19 mouse cellular contexts compared by ENCODE assay signal in the genomic region with DNA sequence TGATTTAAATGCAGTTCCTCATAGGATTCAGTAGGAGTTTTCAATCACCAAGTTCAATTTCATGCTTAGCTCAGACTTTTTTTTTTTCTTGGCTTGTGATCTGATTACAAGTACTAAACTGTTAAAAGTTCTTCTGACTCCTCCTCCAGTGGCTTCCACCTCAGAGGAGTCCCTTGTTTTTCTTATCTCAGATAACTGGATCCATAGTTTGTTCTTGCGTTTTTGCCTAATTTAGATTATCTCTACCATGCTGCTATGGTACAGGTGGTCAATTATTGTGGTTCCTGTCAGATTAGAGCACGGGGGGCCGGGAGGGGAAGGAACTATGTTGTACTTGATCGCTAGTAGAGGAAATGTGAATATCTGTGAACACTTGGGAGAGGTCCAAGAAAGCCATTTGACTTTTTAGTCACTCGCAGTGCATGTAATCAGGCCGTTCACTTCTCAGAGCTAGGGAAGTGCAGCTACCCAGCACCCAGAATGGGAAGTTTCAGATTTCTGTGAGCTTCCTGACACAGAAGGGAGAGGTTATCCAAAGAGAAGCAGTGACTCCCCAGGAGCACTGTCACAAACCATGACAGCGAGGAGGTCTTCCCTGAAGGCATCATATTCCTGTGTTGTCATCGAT.
A peak's percentile ranks its signal among the peaks of the same experiment; 100 is the strongest.
DNase-seq lines count a peak whose midpoint lies in the region; ATAC-seq and TF ChIP-seq lines count a peak whose summit lies in the region.
"Had no signal": no experiment of that assay in that cellular context is flagged by ENCODE, and none has a peak within 500 bp of the region (broad histone marks: within the 10 kb centered on the region; RNA-seq: fewer than 3 reads in every experiment).

No protein-coding gene starts in this region.

- TF ChIP-seq POLR2A in bone marrow macrophage, adult 2 months (IDR thresholded peaks at IDR 0.05; ENCODE audit: borderline replicate concordance, low read depth, low read length): no peak

- peak; percentile 23 for DNase-seq in heart, adult 8-10 months (ENCODE audit: low spot score)
- DNase-seq in kidney, postnatal 0 days (ENCODE audit: low spot score): peak; percentile 28
- no peak for DNase-seq in kidney, postnatal 4 days
- no peak for DNase-seq in left cerebral cortex, postnatal 14 days (ENCODE audit: low spot score in 2 of 2)
- DNase-seq: cerebellum, adult 8-10 months; kidney, postnatal 10 days; layer of hippocampus, postnatal 36 days; retina, postnatal 1 day; thymus, adult 2 months had no signal

- H3K4me1 ChIP-seq in heart, embryonic 11.5 days (ENCODE audit: control insufficient read depth, insufficient read depth, low read length): peaks cover 4% of the 10 kb centered on the region; the same call in 1 of the 2 replicates
- H3K4me1 ChIP-seq in kidney, postnatal 0 days (replicated peaks; ENCODE audit: insufficient read depth, low read length): peaks cover 6% of the 10 kb centered on the region; the same call in 1 of the 2 replicates
- H3K4me1 ChIP-seq in bone marrow macrophage, adult 2 months (ENCODE audit: control insufficient read depth, insufficient read depth, low read length): peaks cover 28% of the 10 kb centered on the region
- H3K4me1 ChIP-seq: liver, embryonic 12.5 days; midbrain, embryonic 12.5 days had no signal

- H3K36me3 ChIP-seq in heart, embryonic 11.5 days (ENCODE audit: control insufficient read depth, insufficient read depth, low read length): no peaks in the 10 kb centered on the region
- no peaks in the 10 kb centered on the region for H3K36me3 ChIP-seq in kidney, postnatal 0 days (ENCODE audit: insufficient read depth, low read length)
- H3K36me3 ChIP-seq in macrophage (ENCODE audit: inconsistent target): no peaks in the 10 kb centered on the region
- H3K36me3 ChIP-seq: embryonic facial prominence, embryonic 13.5 days; liver, embryonic 12.5 days; lung, embryonic 15.5 days; midbrain, embryonic 12.5 days; stomach, embryonic 15.5 days had no signal

- no peak overlapping the region for H3K27ac ChIP-seq in heart, embryonic 11.5 days (ENCODE audit: low read depth, low read length)
- no peak overlapping the region for H3K27ac ChIP-seq in kidney, postnatal 0 days
- H3K27ac ChIP-seq in bone marrow macrophage, adult 2 months (ENCODE audit: insufficient read depth, low read depth, low read length): peak overlapping the region; percentile 71
- 0 out of 2 replicates have a peak overlapping the region, but pooled peaks have one; percentile 4 for H3K27ac ChIP-seq in macrophage
- H3K27ac ChIP-seq: embryonic facial prominence, embryonic 13.5 days; layer of hippocampus, adult 2 months; liver, embryonic 12.5 days; lung, embryonic 15.5 days; midbrain, embryonic 12.5 days; stomach, embryonic 15.5 days had no signal

- TF ChIP-seq CTCF in kidney, postnatal 0 days (IDR thresholded peaks at IDR 0.05; ENCODE audit: low read depth): no peak
- no peak for TF ChIP-seq CTCF in bone marrow macrophage, adult 2 months (IDR thresholded peaks at IDR 0.05; ENCODE audit: low read depth, low read length)

- H3K4me3 ChIP-seq in heart, embryonic 11.5 days (ENCODE audit: low read depth, low read length): no peak overlapping the region
- no peak overlapping the region for H3K4me3 ChIP-seq in kidney, postnatal 0 days (replicated peaks; ENCODE audit: low read depth, low read length)
- H3K4me3 ChIP-seq in bone marrow macrophage, adult 2 months (ENCODE audit: insufficient read depth, low read length): 0 out of 2 replicates have a peak overlapping the region, but pooled peaks have one; percentile 9
- H3K4me3 ChIP-seq in macrophage (ENCODE audit: inconsistent target): no peak overlapping the region
- H3K4me3 ChIP-seq: embryonic facial prominence, embryonic 13.5 days; layer of hippocampus, adult 2 months; liver, embryonic 12.5 days; lung, embryonic 15.5 days; midbrain, embryonic 12.5 days; stomach, embryonic 15.5 days had no signal

- no peak overlapping the region for H3K4me2 ChIP-seq in heart, embryonic 11.5 days
- no peak overlapping the region for H3K4me2 ChIP-seq in kidney, postnatal 0 days (ENCODE audit: low read length)
- H3K4me2 ChIP-seq: embryonic facial prominence, embryonic 13.5 days; liver, embryonic 12.5 days; lung, embryonic 15.5 days; midbrain, embryonic 12.5 days; stomach, embryonic 15.5 days had no signal

- H3K9ac ChIP-seq in heart, embryonic 11.5 days (ENCODE audit: low read depth, low read length): no peak overlapping the region
- no peak overlapping the region for H3K9ac ChIP-seq in kidney, postnatal 0 days (ENCODE audit: low read depth, low read length)
- H3K9ac ChIP-seq: embryonic facial prominence, embryonic 13.5 days; liver, embryonic 12.5 days; lung, embryonic 15.5 days; midbrain, embryonic 12.5 days; stomach, embryonic 15.5 days had no signal

- no peak for ATAC-seq in heart, embryonic 11.5 days (replicated peaks; ENCODE audit: insufficient number of reproducible peaks, low FRiP score, low TSS enrichment)
- no peak for ATAC-seq in kidney, postnatal 0 days (replicated peaks; ENCODE audit: low FRiP score, low read depth)
- ATAC-seq: liver, embryonic 12.5 days had no signal

- WGBS in heart, embryonic 11.5 days (ENCODE audit: insufficient replicate concordance): 50% methylated on average over 8 of the region's 8 CpGs
- WGBS in kidney, postnatal 0 days: 22% methylated on average over 8 of the region's 8 CpGs
- WGBS in macrophage (ENCODE audit: missing documents): 24% methylated on average over 8 of the region's 8 CpGs

- no peaks in the 10 kb centered on the region for H3K27me3 ChIP-seq in heart, embryonic 11.5 days (ENCODE audit: control insufficient read depth, insufficient read depth, low read length)
- H3K27me3 ChIP-seq in kidney, postnatal 0 days (ENCODE audit: insufficient read depth, low read length): no peaks in the 10 kb centered on the region
- H3K27me3 ChIP-seq: CH12.LX; embryonic facial prominence, embryonic 13.5 days; liver, embryonic 12.5 days; lung, embryonic 15.5 days; midbrain, embryonic 12.5 days; stomach, embryonic 15.5 days had no signal

- H3K9me3 ChIP-seq in heart, embryonic 11.5 days (replicated peaks; ENCODE audit: control insufficient read depth, low read length): no peaks in the 10 kb centered on the region
- H3K9me3 ChIP-seq in kidney, postnatal 0 days (replicated peaks; ENCODE audit: low read length): no peaks in the 10 kb centered on the region
- H3K9me3 ChIP-seq: embryonic facial prominence, embryonic 13.5 days; liver, embryonic 12.5 days; lung, embryonic 15.5 days; midbrain, embryonic 12.5 days; stomach, embryonic 15.5 days had no signal

- intact Hi-C loops in left cerebral cortex, postnatal 14 days (cut with DNase I): no loop called here

- H3K79me2 ChIP-seq in macrophage (ENCODE audit: inconsistent target): no peaks in the 10 kb centered on the region

Comparison
In these comparisons a context has a peak if more than half of its experiments do, and no peak if none do; other contexts are left out.
1. DNase-seq: peak in heart, adult 8-10 months (single experiment) and kidney, postnatal 0 days (single experiment); none in kidney, postnatal 4 days (0 of 2) and left cerebral cortex, postnatal 14 days (0 of 2).
2. H3K27ac ChIP-seq: peak in bone marrow macrophage, adult 2 months (single experiment) and macrophage (single experiment); none in heart, embryonic 11.5 days (single experiment) and kidney, postnatal 0 days (single experiment).